Mouse (Mus musculus) erythroid progenitor cell, adult 5-6 weeks (primary cell): Measurements from ENCODE around the gene Nsf. TPM values are rescaled to one million over a fixed set of nuclear protein-coding genes. Genes with fewer than 3 reads are reported as not detected.
"Not testable (repeated sequence)": the region's sequence is repeated elsewhere in the genome, so short reads cannot be mapped to it uniquely, and the experiment has no call there.

ENCODE experiments used
- ATAC-seq: replicated peaks from 2 replicates; pipeline ENCODE4 v1.8.0; 2016; ENCODE audit warnings: moderate number of reproducible peaks, mild to moderate bottlenecking, moderate TSS enrichment, inconsistent platforms; ENCODE audit not compliant: poor library complexity, low FRiP score, severe bottlenecking
- total RNA-seq, 2 experiments: library from RNA; stranded (forward) in 1 of 2; stranded (reverse) in 1 of 2; fragments of 150-400 nt in 1 of 2; fragments of 186-747, 209-891 nt in 1 of 2; gene quantifications; 2 replicates each; pipeline versions ENCODE4 v1.2.3 to v1.2.4; 2015 to 2017; ENCODE audit warnings: low replicate concordance in 2 of 2

The Nsf gene
- 26.7 and 42.8 TPM in 2 replicates for total RNA-seq (2015; ENCODE audit: low replicate concordance)
- 29.2 and 70.5 TPM in 2 replicates for total RNA-seq (2017; ENCODE audit: low replicate concordance)

DNA sequence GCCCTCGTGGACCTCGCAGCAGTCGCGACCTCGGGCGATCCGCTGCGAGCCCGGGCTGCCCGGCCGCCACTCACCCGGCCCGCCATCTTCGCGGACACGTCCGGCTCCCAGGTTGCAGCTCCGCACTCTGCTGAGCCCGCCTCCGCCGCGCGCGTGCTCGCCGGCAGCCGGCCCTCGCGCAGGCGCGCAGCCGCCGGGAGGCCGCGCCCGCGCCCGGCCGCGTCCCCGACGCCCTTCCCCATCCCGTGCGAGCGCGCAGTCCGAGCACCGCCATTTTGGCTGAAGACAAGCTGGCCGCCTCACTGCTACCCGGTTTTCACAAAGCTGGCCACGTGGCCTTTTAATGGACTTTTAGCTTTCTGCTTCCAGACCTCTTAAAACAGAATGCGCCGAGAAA lies at the start of gene Nsf:
TSS of gene Nsf (minus strand) at position 161 of the 397 bp plus-strand sequence.
- peak; percentile 86 for ATAC-seq

DNA sequence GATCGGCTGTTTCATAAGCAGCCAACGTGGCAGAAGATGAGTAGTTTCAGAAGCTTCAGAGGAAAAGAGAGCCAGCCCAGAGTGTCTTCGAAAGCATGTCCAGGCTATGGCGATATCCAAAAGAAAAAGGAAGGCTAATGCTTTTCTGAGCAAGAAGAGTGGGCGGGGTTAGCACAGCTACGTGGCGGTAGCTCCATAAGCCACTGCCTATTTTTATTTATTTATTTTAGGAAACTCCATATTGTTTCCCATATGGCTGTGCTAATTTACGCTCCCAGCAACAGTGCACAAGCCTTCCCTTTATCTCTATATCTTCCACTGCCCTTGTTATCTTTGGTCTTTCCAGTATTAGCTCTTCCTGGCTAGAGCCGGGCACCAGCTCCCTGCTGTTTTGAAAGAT lies 49.5 kb upstream of the Nsf start:
- no peak for ATAC-seq

DNA sequence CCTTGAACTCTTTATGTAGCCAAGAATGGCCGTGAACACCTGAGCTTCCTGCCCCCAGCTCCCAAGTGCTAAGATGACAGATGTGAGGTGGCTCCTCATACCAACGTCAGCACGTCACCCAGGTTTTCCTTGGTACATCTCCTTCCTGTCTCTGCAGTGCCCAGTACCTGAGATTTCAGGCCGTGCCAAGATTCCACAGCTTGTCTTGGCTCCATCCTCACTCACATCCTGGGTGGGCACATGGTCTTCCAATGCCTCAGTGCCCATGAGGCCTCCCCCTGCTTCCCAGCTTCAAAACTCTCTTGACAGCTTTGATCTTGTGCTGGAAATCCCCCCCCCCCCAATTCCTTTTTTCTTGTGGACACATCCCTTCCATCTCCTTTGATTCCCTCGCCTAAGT lies 48.3 kb upstream of the Nsf start:
- ATAC-seq = no peak

DNA sequence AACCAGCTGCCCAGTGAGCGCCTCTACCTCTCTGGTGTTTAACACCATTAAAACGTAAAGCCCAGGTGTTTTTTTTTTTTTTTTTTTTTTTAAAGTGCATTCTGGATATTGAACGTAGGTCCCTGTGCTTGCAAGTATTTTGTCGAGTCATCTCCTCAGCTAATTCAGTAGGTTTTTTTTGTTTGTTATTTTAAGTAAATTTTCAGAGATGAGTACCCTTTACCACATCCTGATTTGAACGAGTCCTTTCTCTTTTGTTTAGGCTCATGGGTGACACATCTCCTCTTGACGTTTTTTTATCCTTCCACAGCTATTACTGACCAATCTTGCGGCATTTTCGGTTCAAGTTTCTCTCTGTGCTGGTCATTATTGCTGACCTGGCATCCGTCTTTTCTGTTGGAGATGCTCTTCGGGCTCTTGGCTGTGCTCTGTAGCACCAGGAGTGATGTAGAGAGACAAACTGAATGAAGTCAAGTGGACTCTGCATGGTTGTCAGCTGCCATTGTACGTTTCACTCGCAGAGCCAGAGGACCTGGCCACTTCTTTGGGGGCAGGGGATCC lies 47.6 kb upstream of the Nsf start:
- ATAC-seq = no peak

DNA sequence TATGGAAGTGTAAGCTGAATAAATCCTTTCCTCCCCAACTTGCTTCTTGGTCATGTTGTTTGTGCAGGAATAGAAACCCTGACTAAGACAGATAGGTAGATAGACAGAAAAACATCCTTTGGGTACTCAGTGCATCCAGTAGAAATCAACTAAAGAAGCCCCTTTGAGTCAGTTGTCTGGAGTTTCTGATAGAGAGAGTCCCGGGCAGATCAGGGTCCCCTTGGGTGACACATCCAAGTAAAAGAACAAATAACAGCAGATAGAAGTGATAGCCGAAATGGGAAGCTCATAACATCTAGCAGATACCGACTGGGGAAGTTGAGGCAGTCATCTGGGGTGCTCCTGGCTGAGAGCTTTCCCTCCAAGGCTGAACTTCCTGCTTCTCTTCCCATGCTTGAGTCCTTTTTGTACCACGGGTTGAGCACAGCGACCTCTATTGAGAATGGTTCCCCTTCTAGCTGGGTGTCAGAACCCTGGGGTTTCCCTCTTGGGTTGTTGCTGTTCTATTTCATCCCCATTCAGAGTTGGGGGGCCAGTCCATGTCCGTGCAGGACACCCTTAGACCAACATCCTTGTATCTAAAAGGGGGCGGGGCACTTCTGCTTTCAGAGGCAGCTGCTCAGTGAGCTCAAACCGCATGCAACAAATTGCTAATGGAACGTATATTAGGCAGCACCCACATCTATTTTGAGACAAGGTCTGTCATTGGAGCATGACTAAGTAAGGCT lies 47.0 kb upstream of the Nsf start:
- no peak for ATAC-seq

DNA sequence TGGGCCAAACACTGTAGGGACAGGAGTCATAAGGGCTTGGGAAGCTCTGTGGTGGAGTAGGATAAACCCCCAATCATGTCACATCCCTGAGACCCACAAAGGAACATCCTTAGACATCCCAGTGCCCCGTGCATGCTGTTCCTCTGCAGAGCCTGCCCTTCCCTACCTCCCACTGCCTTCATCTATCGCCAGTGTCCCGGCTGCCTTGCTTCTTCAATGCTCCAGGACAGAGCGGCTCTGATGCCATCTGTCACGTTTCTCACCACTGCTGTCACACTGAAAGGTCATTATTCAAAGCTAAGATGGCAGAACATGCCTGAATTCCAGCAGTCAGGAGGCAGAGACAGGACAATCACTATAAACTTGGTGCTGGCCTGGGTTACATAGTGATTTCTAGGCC lies 44.9 kb upstream of the Nsf start:
- ATAC-seq = no peak

DNA sequence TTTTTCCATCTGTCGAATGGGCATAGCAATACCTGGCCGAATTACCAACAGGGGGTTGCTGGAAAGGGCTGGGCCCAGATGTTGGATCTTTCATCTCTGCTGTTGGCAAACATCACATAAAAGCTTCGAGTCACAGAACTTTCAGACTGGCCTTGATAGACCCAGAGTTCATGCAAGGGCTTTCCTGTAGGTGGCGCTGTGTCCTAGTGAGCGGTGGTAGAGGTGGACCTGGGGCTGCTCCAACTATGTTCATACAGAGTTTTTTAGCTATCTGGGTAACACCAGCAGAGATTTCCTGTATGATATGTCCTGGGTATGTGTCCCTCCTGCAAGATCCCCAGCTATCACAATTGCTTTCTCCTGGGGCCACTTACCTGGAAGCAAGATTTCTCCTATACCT lies 43.5 kb upstream of the Nsf start:
- no peak for ATAC-seq

DNA sequence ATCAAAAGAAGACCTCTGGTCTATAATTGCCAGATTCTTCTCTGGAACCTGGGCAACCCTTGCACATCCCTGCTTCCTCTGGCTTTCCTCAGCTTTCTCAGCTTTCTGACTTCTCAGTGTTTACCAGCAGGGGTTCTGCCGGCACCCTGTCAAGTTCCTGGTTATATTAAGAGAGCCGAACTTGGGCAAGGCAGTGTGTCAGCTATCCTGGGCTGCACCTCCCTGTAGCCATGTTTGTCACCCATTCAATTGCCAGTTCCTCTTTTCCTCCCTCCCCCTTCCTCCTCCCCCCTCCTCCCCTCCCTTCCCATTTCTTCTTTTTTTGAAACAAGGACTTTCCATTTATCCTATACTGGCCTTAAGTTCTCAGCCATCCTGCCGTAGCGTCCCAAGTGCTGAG lies 38.8 kb upstream of the Nsf start:
- ATAC-seq = no peak

DNA sequence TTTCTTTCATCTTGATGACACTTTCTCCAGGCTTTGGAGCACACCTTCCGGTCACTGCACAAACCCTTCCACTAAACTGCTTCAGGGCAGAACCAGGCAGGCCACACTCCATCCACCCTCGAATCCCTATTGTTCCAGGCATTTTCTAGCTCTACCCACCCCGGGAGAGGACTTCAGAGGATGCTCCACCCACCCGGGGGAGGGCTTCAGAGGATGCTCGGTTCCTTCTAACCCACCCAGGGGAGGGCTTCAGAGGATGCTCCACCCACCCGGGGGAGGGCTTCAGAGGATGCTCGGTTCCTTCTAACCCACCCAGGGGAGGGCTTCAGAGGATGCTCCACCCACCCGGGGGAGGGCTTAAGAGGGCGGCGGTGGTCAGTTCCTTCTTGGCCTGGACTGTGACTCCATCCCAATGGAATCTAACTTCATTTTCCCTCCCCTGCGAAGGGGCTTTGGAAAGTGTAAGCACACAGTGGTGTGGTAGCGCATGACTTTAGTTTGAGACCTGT lies 36.2 kb upstream of the Nsf start:
- not testable (repeated sequence) for ATAC-seq

DNA sequence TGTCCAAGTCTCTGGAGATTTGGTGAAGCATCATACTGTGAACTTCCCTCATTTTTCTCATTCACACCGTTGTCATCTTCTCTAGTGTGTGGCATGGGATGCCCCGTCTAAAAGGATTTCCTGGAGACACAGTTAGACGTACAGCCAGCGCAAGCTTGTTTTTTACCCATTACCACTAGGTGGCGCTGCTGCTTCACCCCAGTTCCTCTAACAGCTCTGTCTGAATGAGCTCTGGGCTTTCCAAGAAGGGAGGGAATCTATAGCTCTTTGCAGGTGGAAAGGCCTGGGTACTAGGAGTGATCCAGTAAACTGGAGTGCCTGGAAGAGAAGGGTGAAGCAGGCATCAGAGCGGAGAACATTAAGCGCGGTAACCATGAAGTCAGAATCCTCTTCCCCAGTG lies 33.6 kb upstream of the Nsf start:
- no peak; the same call in 1 of the 2 replicates for ATAC-seq

DNA sequence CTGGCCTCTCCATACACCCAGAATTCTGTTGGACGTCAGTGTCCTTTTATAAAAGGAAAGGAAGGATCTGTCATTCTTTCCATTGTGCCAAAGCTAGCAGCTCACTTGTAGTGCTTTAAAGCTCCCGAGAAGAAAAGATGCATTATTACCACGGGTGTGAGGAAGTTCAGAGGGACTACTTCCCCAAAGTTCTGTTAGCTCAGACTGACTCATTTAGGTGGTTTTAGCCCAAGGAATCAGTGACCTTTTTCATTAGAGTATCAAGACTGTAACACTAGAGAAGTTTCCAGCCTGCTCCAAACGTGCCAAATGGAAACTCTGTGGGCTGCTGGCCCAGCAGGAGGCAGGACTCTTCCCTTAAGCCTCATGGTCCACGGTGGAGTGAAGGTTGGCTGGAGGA lies 30.2 kb upstream of the Nsf start:
- no peak for ATAC-seq

DNA sequence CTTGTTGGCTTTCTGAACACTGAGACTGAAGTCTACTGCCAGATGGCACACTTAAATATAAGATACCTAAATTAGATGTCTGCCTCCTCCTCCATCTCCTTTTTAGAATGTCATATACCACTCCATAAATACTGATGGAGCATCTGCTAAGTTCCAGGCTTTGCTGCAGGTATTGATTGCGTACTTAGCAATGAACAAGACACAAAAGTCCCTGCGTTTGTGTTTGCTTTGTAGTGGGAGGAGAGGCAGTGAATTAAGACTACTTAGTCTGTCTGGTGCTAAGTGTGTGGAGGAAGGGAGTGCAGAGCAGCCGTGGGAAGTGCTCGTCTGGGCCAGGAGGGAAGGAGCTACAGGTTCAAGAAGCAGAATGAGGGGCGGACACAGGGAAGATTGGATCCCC lies 28.0 kb upstream of the Nsf start:
- ATAC-seq = no peak

DNA sequence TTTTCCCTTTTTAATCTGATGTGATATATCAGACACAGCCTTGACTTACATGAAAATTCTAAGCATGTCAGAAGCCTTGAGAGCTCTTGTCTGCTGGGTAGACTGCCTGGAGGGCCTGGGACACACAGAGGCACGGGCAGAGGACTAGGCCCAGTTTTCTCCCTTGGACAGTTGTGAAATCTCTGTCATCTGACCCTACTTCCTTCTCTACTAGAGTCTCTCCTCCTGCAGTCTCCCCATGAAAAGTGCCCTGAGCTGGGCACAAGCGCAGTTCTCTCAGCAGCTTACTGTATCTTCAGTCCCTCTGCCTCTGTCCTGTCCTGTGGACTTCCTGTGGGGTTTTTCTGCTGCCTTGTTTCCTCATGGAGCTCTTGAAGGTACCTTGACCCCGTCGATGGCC lies 25.5 kb upstream of the Nsf start:
- no peak for ATAC-seq

DNA sequence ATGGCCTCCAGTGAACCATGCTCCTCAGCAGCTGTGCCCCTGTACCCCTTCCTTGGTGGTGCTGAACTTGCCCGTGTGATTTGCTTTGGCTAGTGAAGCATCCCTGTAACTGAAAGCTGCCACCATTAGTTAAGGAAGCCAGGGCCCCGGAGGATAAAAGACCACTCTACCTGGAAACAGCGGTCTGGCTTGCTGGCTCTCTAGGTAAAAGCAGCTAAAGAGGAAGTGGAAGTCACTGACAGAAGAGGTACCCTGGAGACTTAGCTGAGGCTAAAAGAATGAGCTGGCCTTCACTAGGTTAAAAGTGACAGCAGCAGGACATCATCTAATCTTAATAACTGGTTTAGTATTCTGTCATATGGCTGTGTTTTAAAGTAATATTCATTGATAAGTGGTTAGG lies 17.0 kb upstream of the Nsf start:
- ATAC-seq = no peak

DNA sequence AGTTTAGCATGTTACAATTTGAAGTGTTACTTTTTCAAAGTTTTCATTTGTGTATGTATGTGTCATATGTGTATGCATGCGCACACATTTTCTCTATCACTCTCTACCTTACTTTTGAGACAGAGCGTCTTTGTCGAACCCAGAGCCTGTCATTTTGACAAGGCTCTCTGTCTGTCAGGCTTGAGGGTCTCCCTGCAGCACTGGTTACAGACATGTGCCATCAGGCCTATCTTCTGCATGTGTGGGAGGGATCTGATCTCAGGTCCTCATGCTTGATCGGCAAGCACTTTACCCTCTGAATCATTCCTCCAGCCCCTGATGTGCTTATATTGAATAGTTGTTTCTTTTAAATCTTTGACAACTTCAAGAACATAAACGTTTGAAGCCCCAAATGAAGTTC lies 15.4 kb upstream of the Nsf start:
- ATAC-seq = no peak

DNA sequence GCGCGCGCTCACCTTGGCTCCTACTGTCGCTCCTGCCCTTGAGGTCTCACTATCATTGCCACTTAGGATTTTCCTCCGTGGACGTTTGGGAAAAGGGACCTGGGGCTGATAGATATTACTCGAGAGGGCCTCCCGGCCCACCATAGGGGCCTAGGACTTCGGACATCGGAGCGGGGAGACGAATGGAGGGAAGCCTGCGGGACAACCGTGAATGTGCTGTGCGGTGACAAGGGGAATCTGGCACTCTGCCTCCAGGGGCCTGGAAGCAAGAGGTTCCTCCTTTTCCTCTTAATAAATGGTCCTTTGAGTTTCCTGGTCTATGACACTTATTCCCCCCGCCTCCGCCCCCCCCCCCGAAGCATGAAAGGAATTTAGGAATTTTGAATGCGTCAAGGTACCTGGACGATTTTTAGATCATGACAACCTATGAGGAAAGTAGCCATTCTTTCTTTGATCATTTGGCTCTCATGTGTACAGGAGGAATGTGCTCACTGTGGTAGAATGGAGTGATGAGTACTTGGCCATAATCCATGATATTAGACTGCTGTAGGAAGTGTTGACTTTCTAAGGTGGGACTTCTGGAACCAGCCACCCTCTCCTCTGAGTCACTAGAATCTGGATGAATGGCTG lies 13.4 kb upstream of the Nsf start:
- ATAC-seq = no peak

DNA sequence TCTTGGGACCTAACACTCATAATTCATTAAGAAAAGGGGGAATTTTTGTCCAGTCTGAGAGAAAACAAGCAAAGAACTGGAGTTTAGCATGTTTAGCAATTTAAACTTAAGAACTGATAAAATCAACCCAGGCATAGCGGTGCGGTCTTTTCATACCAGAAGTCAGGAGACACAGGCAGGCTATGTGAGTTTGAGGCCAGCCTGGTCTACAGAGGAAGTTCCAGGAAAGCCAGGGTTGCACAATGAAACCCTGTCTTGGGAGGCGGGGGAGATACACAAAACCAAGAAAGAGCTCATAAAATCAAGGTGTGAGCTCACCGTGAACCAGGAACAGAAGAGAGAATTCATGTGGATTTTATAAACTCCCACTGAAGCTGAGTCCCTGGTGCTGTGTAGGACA lies 3.0 kb upstream of the Nsf start:
- ATAC-seq = no peak

DNA sequence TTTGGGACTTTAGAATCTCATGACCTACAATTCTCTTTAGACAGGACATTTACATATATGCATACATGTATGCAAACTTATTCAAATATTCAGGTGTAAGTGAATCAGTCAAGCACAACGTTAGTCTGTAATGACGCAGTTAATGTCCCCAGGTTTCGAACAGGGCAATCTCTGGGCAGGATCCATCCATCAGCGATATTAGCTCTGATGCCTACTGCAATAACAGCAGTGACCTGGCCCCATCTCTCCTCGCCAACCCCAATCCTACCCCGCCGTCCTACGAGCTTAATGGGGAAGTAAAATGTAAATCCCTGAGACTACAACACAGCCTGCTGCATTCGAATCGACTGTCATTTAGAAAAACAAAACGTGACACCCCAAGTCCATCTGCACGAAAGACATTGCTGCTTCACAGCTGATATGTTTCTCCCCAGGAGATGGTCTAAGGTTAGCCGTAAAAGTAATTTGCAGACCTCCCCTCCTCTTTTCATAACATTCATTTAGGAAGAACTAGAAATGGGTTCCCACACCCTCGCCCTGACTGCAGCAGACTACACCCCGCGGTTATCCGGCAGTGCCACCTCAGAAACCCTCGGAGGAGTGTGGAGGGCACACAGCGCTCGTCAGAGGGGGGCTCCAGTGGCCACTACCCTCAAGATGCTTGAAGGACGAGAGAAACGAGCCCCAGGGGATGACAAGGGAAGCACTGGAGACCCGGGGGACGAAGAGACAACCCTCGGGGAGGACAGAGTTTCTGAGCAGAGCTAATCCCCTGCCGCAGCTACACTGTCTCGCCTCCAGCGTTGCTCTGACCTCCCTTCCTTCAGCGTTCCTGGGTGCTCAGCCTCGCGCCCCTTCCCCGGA lies 592 bp downstream of the Nsf start:
- ATAC-seq = peak; percentile 83

DNA sequence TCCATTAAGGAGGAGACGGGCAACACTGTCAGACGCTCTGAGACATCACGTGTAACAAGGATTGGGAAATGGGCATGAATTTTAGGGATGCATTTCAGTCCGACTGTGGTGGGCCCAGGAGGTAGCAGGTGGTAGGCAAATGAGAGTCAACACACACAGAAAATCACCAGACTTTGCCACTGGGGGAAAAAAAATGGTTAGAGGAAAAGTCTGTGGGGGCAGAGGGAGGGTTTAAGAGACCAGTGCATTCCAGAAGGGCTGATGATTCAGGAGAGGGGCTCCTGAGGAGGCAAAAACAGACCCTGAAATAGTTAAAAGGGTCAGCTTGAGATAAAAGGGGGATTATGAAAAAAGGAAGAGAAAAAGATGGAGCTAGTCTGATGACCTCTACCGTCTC lies 1.2 kb downstream of the Nsf start:
- no peak for ATAC-seq

DNA sequence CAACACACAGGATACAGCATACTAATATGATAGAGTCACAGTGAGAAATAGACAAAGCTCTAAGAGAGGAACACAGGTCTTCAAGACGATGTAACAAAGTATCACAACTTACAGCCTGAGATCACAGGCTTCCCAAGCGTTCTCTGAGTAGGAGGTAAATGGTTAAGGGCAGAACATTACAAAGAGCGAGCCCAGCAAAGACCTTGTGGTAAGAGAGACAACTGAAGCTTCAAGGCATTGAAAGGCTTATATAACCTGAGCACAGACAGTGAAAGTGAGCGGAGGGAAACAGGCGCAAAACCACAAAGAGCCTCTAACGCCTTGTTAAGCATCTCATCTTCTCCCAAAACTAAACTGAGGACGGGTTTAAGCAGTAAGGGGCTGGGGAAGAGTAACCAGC lies 2.8 kb downstream of the Nsf start:
- no peak for ATAC-seq
